Mouse (Mus musculus) forebrain, postnatal 0 days (tissue): ENCODE measurements around the gene Bcor. TPM values are rescaled to one million over a fixed set of nuclear protein-coding genes. Genes with fewer than 3 reads are reported as not detected.
A peak's percentile ranks its signal among the peaks of the same experiment; 100 is the strongest.

Experiments used
- ATAC-seq: fragments of 200-750 bp; cut with Nextera tagmentation; 2 replicates; pipeline ENCODE4 v1.8.0; 2017; ENCODE audit warnings: mild to moderate bottlenecking, moderate library complexity
- DNase-seq: peaks from one replicate; pipeline ENCODE4 v3.0.0-alpha.2; 2015
- H3K27ac ChIP-seq: fragments of 300-500 bp; sonication (generic); 2 replicates; pipeline ENCODE4 v1.5.1; 2014; ENCODE audit warnings: low read depth, mild to moderate bottlenecking, antibody characterized with exemption, low read length, moderate library complexity, mixed read lengths
- H3K27me3 ChIP-seq: fragments of 300-500 bp; sonication (generic); 2 replicates; pipeline ENCODE4 v1.6.1; 2014; ENCODE audit warnings: mild to moderate bottlenecking, low read length, mixed read lengths; ENCODE audit not compliant: insufficient read depth
- H3K36me3 ChIP-seq: fragments of 300-500 bp; sonication (generic); 2 replicates; pipeline ENCODE4 v1.6.1; 2014; ENCODE audit warnings: mild to moderate bottlenecking, moderate library complexity; ENCODE audit not compliant: insufficient read depth
- H3K4me1 ChIP-seq: fragments of 300-500 bp; sonication (generic); 2 replicates; pipeline ENCODE4 v1.6.1; 2014; ENCODE audit warnings: antibody characterized with exemption; ENCODE audit not compliant: insufficient read depth
- H3K4me2 ChIP-seq: fragments of 300-500 bp; sonication (generic); 2 replicates; pipeline ENCODE4 v1.6.1; 2014; ENCODE audit warnings: low read depth, mild to moderate bottlenecking, moderate library complexity
- H3K4me3 ChIP-seq: fragments of 300-500 bp; sonication (generic); 2 replicates; pipeline ENCODE4 v1.5.1; 2014; ENCODE audit warnings: low read depth, low read length, mixed read lengths
- H3K9ac ChIP-seq: fragments of 300-500 bp; sonication (generic); 2 replicates; pipeline ENCODE4 v1.6.1; 2014; ENCODE audit warnings: mild to moderate bottlenecking
- H3K9me3 ChIP-seq: fragments of 300-500 bp; sonication (generic); 2 replicates; pipeline ENCODE4 v1.6.1; 2016; ENCODE audit warnings: low read length
- CTCF ChIP-seq: sonication (generic); IDR thresholded peaks from 2 replicates; pipeline ENCODE4 v1.5.1; 2016; ENCODE audit warnings: antibody characterized with exemption, control low read depth, low read depth
- WGBS: fragments of 180-500 bp; shearing (Covaris S2); extraction: QIAGEN DNeasy Blood & Tissue Kit; methylation state at CpG from one replicate; pipeline ENCODE4 v1.1.7; 2014; 5-methylcytosine and 5-hydroxymethylcytosine counted together
- polyA plus RNA-seq: library from polyadenylated mRNA; unstranded; fragments of >200 nt; fragmentation: Nextera tagmentation; extraction: Ambion mirVana; gene quantifications from 2 replicates; pipeline ENCODE4 v1.2.1, GENCODE M21; 2015
- total RNA-seq: library from RNA; depleted of rRNA; stranded (reverse); fragments of >200 nt; gene quantifications from 2 replicates; pipeline ENCODE4 v1.2.3, GENCODE M21; 2014

The Bcor gene
- total and polyA plus RNA-seq, 2 experiments from 2014 or later: 10.5 to 32.1 TPM

GRCm38 (mm10) chrX:12105358-12105757, 54.8 kb downstream of the Bcor start:
- ATAC-seq (no peak), DNase-seq (no peak)
- no peak overlapping the region for H3K4me3 ChIP-seq
- no peak overlapping the region for H3K4me2 ChIP-seq
- 74% methylated on average over 7 of the region's 7 CpGs for WGBS
- H3K9me3 ChIP-seq: no peaks in the 10 kb centered on the region
- TF ChIP-seq CTCF: no peak
- H3K4me1 ChIP-seq: no peaks in the 10 kb centered on the region
- no peaks in the 10 kb centered on the region for H3K36me3 ChIP-seq
- H3K9ac ChIP-seq: no peak overlapping the region
- no peak overlapping the region for H3K27ac ChIP-seq
- no peaks in the 10 kb centered on the region for H3K27me3 ChIP-seq

DNA sequence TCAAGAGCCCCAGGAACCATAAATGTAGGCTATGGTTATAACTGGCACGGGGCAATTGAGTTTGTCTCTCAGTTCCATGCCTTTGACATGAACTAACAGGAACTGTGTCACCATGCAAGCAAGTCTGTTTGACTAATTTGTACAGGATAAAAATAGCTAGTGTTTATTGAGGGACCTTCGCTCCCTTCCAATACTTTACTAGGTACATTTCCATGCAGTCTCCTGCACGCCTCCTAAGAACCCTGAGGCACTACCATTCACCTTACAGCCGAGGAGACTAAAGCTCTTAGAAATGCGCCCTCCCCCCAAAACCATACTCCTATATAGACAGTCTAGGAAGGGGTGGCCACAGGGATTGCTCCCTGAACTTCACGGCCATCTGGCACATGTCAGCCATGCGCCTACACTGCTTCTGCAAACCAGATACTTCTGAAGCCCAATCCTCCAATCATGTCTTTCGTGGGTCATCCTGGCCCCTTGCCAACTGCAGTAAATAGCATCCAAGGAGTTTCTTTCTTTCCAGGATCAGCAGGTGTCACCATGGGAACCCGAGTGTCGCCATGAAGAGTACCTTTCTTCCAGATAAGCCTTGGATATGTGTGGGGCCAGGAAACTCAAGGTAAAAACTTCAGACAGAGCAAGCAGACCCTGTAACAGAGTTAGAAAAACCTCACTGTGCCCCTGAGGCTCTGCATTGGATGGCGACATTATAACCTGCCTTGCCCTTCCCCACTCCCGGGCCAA, 63.2 kb downstream of the Bcor start:
- H3K27me3 ChIP-seq: no peaks in the 10 kb centered on the region
- H3K9ac ChIP-seq: no peak overlapping the region
- H3K9me3 ChIP-seq: no peaks in the 10 kb centered on the region
- H3K27ac ChIP-seq: no peak overlapping the region
- WGBS: 76% methylated on average over 12 of the region's 12 CpGs
- no peaks in the 10 kb centered on the region for H3K36me3 ChIP-seq
- DNase-seq (no peak), ATAC-seq (no peak)
- H3K4me2 ChIP-seq: no peak overlapping the region
- H3K4me1 ChIP-seq: no peaks in the 10 kb centered on the region
- TF ChIP-seq CTCF: no peak
- no peak overlapping the region for H3K4me3 ChIP-seq

GRCm38 (mm10) chrX:12093371-12093770, 66.8 kb downstream of the Bcor start:
- TF ChIP-seq CTCF: no peak
- Histone ChIP-seq H3K4me2 (no peak overlapping the region), H3K27ac (no peak overlapping the region), H3K4me1 (no peaks in the 10 kb centered on the region), H3K9ac (no peak overlapping the region), H3K9me3 (no peaks in the 10 kb centered on the region), H3K27me3 (no peaks in the 10 kb centered on the region), H3K36me3 (no peaks in the 10 kb centered on the region), H3K4me3 (no peak overlapping the region)
- DNase-seq: no peak
- ATAC-seq: no peak
- WGBS: 85% methylated on average over 4 of the region's 4 CpGs

DNA sequence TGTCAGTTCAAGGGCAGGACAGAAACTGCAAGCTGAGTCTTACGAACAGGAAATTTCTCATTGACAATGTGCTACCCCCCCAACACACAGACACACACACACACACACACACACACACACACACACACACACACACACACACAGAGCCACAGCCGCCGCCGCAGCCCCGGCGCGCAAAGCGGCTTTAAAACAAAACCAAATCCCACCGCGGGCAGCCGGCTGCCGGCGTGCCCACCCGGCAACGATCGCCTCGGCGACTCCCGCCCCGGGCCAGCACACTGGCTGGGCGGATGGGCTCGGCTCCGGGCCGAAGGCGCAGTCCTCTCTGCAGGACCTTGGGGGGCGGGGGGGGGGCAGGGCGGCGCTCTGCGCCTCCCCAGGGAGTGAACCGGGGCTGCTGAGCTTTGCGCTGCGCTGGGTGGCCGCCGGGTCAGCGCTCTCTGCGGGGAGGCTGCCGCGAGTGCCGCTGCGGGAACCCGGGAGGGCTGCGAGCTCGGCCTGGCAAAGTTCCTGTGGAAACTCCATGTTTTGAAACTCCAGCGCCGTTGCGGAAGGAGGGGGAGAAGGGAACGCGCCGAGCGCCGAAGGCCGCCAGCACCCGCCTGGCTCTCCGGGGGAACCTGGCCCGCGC, 68.6 kb downstream of the Bcor start:
- 4% methylated on average over 39 of the region's 56 CpGs for WGBS
- no peak for ATAC-seq
- TF ChIP-seq CTCF: no peak
- H3K27ac ChIP-seq: peak overlapping the region; percentile 75
- H3K27me3 ChIP-seq: no peaks in the 10 kb centered on the region
- H3K4me3 ChIP-seq: peak overlapping the region; percentile 43
- H3K9me3 ChIP-seq: no peaks in the 10 kb centered on the region
- H3K4me2 ChIP-seq: peak overlapping the region; percentile 76
- H3K36me3 ChIP-seq: no peaks in the 10 kb centered on the region
- peak overlapping the region; percentile 53 for H3K9ac ChIP-seq
- H3K4me1 ChIP-seq: no peaks in the 10 kb centered on the region
- DNase-seq: peak; percentile 41

- H3K9me3 ChIP-seq: no peaks in the 10 kb centered on the region
- H3K4me3 ChIP-seq: peak overlapping the region; percentile 43
- H3K4me2 ChIP-seq: peak overlapping the region; percentile 76
- no peaks in the 10 kb centered on the region for H3K27me3 ChIP-seq
- ATAC-seq (peak; percentile 40), DNase-seq (peak; percentile 69)
- no peak for TF ChIP-seq CTCF
- H3K9ac ChIP-seq: peak overlapping the region; percentile 53
- H3K4me1 ChIP-seq: no peaks in the 10 kb centered on the region
- no peaks in the 10 kb centered on the region for H3K36me3 ChIP-seq
- H3K27ac ChIP-seq: peak overlapping the region; percentile 75
- 9% methylated on average over 24 of the region's 47 CpGs for WGBS
These were observed 69.2 kb downstream of the Bcor start for GRCm38 (mm10) chrX:12090871-12091404.

DNA sequence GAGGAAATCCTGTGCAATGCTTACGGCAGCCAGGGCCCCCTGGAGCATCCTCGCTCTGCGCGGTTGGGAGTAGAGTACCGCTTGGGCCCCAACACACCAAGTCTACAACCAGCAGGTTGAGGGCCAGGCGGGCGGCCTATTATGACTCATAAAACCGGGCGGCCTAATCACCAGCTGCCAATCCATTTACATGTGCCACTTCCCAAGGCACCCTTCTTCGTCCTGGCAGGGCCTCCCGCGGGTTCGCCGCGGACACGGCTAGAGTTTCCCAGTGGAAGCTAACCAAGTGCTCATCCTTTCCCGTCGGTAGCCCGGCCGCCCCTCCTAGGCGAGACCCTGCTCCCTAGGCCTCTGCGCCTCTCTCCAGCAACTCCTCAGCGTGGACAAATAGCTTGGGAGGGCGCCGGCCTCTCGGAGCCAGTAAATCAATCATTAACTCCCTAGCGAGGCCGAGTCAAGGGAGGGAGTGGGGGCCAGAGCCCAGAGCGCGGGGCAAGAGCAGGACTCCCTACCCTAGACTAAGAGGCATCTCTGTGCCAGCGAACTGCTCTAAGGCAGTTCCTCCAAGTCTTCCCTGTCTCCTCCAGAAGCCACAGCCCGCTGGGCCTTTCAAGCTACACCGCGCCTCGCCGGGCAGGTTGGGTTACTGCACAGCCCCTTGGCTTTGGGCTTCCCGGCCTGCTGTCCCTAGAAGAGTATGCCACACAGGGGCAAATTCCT, 69.8 kb downstream of the Bcor start:
- no peaks in the 10 kb centered on the region for H3K9me3 ChIP-seq
- peak overlapping the region; percentile 75 for H3K27ac ChIP-seq
- no peaks in the 10 kb centered on the region for H3K4me1 ChIP-seq
- ATAC-seq: 0 out of 2 replicates have a peak, but pooled peaks have one; percentile 6
- DNase-seq: no peak
- peak overlapping the region; percentile 53 for H3K9ac ChIP-seq
- H3K27me3 ChIP-seq: no peaks in the 10 kb centered on the region; the same call in 1 of the 2 replicates
- H3K36me3 ChIP-seq: no peaks in the 10 kb centered on the region
- peak overlapping the region; percentile 43 for H3K4me3 ChIP-seq
- no peak for TF ChIP-seq CTCF
- H3K4me2 ChIP-seq: peak overlapping the region; percentile 76
- 8% methylated on average over 37 of the region's 37 CpGs for WGBS
